Mouse (Mus musculus) heart, adult 2 months (tissue): ENCODE measurements at regions not wholly inside any gene's neighbourhood (a gene's known extent, or its start where the extent isn't known, plus 50 kb on each side); places are given as distances from the start of the nearest gene placed in this dataset.

Experiments used
- CTCF ChIP-seq: fragments of 200-600 bp; IDR thresholded peaks from 2 replicates; pipeline ENCODE4 v1.8.1; 2022; ENCODE audit warnings: antibody characterized with exemption, mild to moderate bottlenecking, moderate library complexity
- EP300 ChIP-seq: fragments of 200-500 bp; IDR thresholded peaks from 2 replicates; pipeline ENCODE4 v1.6.1; 2011; ENCODE audit warnings: low read depth, low read length, control low read depth; ENCODE audit not compliant: insufficient read depth
- POLR2A ChIP-seq: fragments of 200-500 bp; IDR thresholded peaks from 2 replicates; pipeline ENCODE4 v1.6.1; 2011; ENCODE audit warnings: mild to moderate bottlenecking, low read depth, low read length, control low read depth; ENCODE audit not compliant: insufficient read depth

GRCm38 (mm10) chr16:7797176-7797786, 627.7 kb downstream of the Tmem114 start:
- TF ChIP-seq CTCF, result no peak
- no peak for TF ChIP-seq POLR2A
- no peak for TF ChIP-seq EP300
